Mouse (Mus musculus): ENCODE data around the gene Trappc6b. TPM values are rescaled to one million over a fixed set of nuclear protein-coding genes. Genes with fewer than 3 reads are reported as not detected.

The Trappc6b gene
- polyA plus RNA-seq, 1 experiment from 2014 or later = 172 TPM

DNA sequence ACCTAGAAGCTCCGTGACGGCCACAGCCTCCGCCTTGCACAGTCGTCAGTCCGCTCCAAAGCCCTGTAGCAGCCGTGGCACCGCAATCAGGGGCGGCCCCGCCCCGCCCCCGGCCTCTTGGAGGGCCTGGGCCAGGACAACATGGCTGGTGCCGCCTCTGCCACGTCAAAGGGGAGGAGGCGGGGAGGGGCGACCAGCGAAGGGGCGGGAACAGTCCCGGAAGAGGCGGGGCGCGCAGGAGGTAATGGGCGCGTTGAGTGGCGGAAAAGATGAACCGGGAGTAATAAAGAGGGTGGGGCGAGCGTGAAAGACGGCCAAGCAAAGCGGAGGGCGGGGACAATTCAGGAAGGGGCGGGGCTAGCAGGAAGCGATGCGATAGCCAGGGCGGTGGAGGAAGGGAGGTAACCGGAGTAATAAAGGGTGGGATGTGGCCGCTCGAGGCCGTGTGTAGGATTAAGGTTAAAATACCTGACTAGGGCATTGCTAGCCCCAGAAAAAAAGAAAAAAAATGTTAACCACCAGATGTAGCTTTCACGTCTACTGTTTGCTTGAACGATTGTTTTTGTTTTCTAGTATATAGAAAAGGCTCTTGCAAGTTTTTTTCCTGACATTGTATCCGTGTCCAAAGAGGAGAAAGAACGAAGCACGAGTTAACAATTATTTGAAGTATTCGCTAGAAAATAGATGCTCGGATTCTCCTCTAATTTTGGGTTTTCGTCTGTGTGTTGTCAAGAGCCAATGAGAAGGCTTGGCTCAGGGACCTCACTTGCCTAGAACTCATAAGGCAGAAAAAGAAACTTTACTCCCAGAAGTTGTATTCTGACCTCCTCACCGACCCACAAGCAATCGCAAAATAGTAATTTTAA is 49.2 kb downstream of the Trappc6b start, which contains the start of gene Sec23a:
Gene Sec23a (minus strand): TSS at position 174 of the 866 bp plus-strand sequence.
- 1% methylated on average over 48 of the region's 48 CpGs for WGBS
- H3K4me1 ChIP-seq = peaks cover 29% of the 10 kb centered on the region
- H3K9ac ChIP-seq = peak within 1 kb of the TSS; percentile 68
- H3K36me3 ChIP-seq (replicated peaks) = no peaks in the 10 kb centered on the region; the same call in 1 of the 2 replicates
- H3K4me3 ChIP-seq = peak within 1 kb of the TSS; percentile 57
- H3K4me2 ChIP-seq = peak within 1 kb of the TSS; percentile 68
- H3K27ac ChIP-seq = peak within 1 kb of the TSS; percentile 87
- peak; percentile 97 for ATAC-seq (replicated peaks)
- H3K27me3 ChIP-seq (replicated peaks) = no peaks in the 10 kb centered on the region
- no peaks in the 10 kb centered on the region for H3K9me3 ChIP-seq

DNA sequence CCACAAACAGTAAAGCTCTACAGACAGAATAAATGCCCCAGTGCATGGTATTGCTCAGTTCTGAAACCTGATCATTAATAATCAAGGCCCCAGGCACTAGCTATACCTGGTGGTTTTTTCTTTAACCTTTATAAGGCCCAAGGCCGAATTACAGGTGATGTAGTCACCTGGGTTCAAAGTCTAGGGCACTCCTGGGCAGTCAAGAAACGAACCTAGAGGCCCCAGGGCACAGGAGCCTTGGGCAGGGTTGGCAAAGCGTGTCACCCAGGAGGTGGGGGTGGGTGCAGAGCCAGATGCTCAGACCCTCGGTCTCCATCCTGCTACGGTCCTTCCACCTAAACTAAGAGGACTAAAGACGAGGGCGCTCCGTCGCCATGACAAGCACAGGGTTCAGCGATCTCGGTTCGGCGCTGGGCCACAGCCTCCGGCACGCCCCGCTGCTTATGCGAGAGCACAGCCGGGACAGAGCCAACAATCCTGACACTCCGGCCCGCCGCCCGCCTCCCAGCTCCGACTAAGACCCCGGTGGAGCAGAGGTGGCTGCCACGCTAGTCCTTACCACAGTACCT is 49.9 kb downstream of the Trappc6b start:
- Histone ChIP-seq H3K9ac (peak overlapping the region; percentile 68), H3K36me3 (replicated peaks) (no peaks in the 10 kb centered on the region; the same call in 1 of the 2 replicates), H3K4me3 (peak overlapping the region; percentile 57), H3K27ac (peak overlapping the region; percentile 87), H3K9me3 (no peaks in the 10 kb centered on the region), H3K27me3 (replicated peaks) (no peaks in the 10 kb centered on the region), H3K4me1 (peaks cover 29% of the 10 kb centered on the region), H3K4me2 (peak overlapping the region; percentile 68)
- 1% methylated on average over 25 of the region's 25 CpGs for WGBS
- ATAC-seq (replicated peaks) = no peak; the same call in 1 of the 2 replicates

DNA sequence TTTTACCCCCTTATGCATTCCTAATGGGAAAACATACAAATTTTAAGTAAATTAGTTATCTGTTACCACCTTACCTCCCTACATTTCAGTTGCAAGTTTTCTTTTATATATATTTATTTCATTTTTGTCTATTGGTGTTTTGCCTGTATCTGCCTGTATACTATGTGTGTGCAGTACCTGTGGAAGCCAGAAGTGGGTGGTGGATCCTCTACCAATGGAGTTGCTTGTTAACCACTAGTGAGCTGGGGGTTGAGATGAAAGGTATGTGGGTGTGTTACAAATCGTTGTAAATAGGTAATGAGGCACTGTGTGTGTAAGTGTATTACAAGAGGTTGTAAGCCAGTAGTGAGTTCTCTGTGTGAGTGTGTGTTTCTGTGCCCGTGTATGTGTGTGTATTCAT is 50.8 kb downstream of the Trappc6b start:
- 74% methylated on average over 2 of the region's 2 CpGs for WGBS
- H3K4me3 ChIP-seq = peak overlapping the region; percentile 57
- no peaks in the 10 kb centered on the region for H3K27me3 ChIP-seq (replicated peaks)
- ATAC-seq (replicated peaks) = no peak
- H3K27ac ChIP-seq = no peak overlapping the region
- H3K9ac ChIP-seq = no peak overlapping the region
- H3K36me3 ChIP-seq (replicated peaks) = peaks cover 8% of the 10 kb centered on the region; the same call in 1 of the 2 replicates
- H3K4me2 ChIP-seq = peak overlapping the region; percentile 68
- peaks cover 29% of the 10 kb centered on the region for H3K4me1 ChIP-seq
- H3K9me3 ChIP-seq = no peaks in the 10 kb centered on the region

Other genes with a start within 250 kb of the Trappc6b start
- gene Sec23a, start 49.5 kb downstream of the Trappc6b start, polyA plus RNA-seq (2015; fragmentation: Nextera tagmentation; extraction: Ambion mirVana) = 99.8 and 109 TPM in 2 replicates
- 15.5 and 15.9 TPM in 2 replicates for gene Gemin2, start 48.1 kb downstream of the Trappc6b start, polyA plus RNA-seq (2015; fragmentation: Nextera tagmentation; extraction: Ambion mirVana)
- gene Pnn, start 5.4 kb upstream of the Trappc6b start, polyA plus RNA-seq (2015; fragmentation: Nextera tagmentation; extraction: Ambion mirVana) = 87.4 and 94.8 TPM in 2 replicates
- 28.4 and 30.7 TPM in 2 replicates for gene Mia2, start 34.3 kb upstream of the Trappc6b start, polyA plus RNA-seq (2015; fragmentation: Nextera tagmentation; extraction: Ambion mirVana)
- 7.3 and 8.1 TPM in 2 replicates for gene Fbxo33, start 158.3 kb upstream of the Trappc6b start, polyA plus RNA-seq (2015; fragmentation: Nextera tagmentation; extraction: Ambion mirVana)